Mouse (Mus musculus) heart, adult 11 months (tissue): Measurements from ENCODE around the gene Sync.

Experiments used
- DNase-seq: peaks from one replicate; pipeline ENCODE4 v3.0.0; 2022

Gene Sync

DNA sequence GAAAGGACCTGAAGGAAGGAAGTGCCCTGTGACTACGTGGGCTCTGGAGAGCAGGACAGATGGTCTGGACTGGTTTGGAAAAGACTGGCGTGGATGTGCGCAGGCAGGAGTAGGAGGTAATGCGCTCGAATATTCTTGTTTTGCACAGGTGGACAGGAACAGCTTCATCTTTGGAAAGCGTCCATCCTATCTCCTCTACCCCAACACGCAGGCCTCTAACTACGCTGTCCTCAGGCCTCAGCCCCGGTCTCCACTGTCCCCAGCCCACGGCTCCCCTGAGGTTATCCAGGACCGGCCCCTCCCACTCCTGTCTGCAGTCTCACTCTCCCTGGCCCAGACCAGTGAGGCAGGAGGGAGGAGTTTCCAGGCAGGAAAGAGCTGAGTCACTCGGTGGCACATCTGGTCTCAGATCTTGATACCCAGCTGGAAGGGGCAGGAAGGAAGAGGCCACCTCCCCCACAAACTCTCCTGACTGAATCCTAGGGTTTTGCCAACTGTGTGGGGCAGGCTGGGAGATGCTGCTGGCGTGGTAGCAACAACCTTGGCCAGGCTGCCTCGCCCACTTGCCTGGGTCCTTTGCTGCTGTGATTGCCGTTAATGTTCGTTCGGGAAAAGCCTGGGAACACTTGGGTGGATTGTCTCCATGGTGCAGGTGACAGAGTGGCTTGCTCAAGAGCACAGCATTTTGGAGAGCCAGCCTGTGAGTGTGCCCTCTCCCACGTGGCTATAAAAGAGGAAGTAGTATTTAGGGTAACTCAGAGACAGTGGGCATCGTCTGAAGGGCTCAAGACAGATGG lies 24.0 kb upstream of the Sync start:
- peak; percentile 98 for DNase-seq

DNA sequence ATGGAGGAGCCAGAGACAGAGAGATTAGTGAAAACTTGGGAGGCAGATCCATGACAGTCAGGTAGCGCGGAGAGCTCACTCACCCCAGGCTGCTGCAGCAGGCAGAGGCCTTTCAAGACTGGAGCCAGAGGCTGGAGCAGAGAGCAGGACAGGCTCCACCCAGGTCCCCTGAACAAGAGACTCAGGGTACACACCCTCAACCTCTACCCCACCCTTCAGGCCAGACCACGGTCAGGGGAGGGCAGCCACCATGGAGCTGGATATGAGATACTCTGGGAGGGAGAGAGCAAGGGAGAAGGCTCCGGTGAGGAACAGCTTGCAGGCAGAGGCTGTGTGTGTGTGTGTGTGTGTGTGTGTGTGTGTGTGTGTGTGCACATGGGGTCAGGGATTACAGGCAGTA lies 21.2 kb upstream of the Sync start:
- DNase-seq, result no peak

DNA sequence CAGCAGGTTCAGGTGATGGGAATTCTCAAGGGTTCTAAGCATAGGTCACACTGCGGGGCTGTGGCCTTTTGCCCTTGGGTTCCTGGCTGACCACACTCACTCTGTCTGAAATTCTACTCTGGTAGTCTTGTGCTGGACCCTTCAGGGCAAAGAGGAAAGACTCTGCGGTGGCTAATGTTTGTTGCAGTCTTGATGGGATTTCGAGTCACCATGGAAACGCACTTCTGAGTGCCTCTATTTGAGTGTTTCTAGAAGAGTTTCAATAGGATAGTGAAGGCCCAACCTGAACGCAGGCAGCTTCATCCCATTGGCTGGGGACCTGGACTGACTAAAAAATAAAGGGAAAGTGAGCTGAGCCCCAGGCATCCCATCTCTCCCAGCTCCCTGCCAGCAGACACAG lies 20.6 kb upstream of the Sync start:
- no peak for DNase-seq

DNA sequence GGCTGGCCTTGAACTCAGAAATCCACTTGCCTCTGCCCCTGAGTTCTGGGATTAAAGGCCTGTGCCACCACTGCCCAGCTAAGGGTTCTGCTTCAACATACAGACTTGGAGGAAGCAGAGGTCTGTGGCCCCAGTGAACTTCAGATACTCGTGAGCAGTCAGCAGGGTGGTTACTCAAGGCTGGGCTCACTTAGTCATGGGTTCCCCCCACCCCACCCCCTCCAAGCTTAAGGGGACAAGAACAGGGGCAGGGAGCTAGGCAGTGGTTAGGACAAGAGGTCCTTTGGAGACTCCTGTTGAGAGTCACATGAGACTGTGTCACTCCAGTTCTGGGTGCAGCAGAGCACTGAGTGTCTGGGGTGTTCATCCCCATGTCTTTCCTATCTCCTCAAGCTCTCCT lies 18.7 kb upstream of the Sync start:
- no peak for DNase-seq

DNA sequence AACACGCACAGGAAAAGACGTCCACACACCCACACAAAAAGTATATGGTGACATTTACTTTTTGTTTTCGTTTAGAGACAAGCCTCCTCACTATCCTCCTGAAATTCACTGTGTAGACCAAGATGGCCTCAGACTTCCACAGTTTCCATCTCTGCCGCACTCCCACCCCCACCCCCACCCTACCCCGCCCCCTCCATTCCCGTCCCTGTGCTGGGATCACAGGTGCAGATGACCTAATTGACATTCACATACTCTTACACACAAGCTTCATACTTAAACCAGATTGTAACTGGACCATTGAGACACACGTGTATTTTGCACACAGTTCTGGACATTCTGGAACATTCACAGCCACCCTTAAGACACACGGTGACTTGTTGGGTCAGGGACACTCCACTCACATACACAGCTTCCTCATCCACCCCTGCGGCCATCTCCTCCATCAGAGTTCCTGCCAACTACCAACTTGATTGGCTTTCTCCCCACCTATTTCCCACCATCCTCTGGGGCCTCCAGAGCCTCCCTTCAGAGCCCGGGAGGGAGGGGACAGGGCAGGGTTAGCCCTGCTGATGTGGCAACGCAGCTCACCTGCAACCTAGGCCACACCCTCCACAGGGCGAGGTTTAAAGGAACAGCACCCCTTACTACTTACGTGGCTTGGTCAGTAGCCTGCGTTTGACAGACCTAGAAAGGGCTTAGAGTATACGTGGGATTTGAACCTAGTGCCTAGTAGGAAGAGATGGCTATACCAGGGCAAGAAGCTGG lies 15.2 kb upstream of the Sync start:
- no peak for DNase-seq

DNA sequence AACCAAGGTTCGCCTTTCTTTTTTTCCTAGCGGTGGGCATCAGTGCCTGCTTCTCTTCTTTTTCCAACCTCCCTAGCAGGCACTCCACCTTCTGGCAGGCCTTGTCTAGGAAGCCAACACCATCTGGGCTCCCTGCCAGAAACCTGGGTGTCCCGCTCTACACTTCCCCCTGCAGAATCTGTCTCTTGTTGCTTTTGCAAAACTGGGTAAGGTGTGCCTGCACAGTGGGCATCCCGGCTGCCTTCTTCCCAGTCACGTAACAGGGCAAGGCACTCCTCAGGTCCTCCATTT lies 14.7 kb upstream of the Sync start:
- no peak for DNase-seq

DNA sequence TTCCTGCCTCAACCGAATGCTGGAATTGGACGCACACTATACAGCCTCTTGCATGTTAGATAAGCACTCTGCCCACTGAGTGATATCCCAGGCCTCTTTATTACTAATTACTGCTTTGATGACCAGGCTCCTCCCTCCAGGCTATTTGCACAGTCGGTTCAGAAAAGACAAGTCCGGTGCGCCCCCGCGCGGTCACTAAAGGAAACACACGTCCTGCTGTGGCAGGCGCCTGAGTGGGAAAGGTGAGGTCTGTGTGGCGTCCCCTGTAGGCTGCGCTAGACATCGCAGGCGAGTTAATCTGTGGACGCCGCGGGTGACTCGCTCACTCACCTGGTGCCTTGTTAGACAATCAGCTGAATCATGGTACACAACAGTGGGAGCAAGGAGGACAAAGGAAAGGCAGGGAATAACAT lies 11.0 kb upstream of the Sync start:
- peak; percentile 99 for DNase-seq

DNA sequence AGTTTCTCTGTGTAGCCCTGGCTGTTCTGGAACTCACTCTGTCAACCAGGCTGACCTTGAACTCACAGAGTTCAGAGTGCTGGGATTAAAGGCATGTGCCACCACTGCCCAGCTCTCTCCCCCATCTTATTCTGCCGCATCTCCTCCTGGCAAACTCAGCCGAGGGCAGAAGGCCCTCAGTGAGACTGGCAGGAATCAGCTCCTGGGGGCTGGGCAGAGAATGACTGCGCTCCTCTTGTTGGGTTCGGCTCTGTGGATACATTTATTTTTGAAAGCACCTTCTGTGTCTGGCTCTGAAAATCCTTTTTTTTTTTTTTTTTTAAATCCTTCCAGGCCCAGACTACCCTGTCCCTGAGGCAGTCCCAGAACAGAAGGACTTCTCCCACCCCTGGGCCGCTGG lies 4.6 kb upstream of the Sync start:
- DNase-seq, result no peak

DNA sequence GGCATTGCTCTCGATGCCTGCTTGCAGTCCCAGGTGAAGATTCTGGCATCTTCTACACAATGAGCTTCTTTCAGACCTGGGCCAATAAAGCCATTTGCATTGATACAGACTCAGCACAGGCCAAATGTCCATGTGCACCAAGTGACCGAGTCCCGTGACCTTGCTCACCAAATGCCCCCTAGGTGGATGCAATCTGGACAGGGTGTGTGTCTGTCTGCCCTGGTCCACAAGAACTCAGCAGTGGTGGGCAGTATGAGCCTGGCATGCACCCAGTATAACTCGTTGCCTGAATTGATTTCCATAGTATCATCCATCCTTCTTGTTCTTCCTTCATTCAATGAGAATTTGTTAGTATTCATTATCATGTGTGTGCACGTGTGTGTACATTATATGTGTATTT lies 4.2 kb upstream of the Sync start:
- no peak for DNase-seq

DNA sequence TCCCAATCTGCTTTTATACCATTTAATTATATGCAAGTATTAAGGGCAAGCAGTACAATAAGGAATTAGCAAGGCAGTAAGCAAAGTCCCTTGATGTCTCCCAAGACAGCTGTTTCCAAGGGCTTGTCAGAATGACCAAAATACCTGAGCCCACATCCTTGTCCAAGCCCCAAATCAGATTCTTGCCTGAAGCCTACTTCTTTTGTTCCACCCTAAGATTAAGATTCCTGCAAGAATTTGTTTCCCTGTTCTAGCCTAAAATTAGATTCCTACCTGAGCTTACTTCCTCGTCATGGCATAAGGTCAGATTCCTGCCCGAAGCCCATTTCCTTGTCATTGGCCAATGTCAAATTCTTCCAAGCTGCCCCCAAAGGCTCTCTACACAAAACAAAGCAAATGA lies 2.7 kb upstream of the Sync start:
- DNase-seq, result no peak

DNA sequence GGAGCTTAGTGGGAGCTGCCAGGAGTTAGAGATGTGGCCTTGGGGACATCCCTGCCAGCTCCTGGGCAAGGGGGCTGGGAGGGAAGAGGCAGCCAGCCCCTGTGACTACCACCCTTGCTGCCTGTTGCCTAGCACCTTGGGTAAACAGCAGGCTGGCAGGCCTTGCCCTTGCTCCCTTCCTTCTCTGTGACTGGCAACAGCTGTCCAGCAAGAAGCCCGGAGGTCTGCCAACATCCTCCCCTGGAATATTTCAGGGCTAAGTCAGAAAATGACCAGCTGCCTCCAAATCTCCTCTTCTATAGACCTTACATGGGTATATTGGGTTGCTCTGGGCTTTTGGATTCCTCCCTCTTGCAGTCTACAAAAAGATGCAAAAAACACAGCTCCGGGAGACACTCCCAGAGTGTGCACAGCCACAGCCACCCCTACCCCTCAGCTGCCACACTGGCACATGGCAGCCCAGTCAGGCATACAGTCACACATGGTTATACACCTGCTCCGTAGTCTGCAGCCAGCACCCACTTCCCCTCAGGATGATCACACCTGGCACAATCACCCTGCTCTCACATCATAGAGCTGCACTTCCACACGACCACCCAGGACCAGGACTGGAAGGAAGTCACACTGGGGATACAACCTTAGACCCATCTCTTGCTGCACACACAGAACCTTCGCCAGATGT lies 1.3 kb upstream of the Sync start:
- peak; percentile 95 for DNase-seq

DNA sequence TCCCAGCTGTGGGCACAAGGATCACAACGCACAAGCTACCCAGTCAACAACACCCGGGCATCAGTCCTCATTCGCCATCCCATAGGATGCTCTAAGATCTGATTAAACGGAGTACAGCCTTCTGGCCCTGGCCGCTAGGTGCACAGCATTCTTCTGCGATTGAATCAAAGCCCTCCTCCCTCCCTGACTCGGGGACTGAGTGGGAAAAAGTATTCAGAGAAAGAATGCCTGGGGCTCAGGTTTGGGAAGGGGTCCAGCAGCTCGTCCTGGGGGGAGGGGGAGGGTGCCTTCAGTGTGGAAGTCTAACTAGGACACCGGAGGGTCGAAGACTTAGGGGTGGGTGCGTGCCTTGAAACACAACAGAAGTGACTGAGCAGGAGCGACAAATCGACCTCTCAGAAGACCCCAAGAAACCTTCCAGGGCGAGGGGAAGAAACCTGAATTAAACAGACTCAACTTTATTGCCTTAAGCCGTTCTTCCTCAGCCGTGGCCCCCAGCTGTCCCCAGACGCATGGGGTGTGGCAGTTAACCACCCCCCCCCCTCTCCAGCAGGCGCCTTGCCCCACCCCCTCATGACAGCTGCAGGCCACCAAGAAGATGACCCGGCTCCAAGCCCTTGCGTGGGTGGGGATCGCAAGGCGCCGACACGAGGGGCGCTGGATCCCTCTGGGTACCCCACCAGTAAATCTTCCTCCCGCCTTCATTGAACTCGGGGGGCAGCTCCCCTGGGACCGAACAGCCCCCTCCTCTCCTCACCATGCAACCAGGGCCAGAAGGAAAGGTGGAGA lies 540 bp upstream of the Sync start:
- DNase-seq, result peak; percentile 95

DNA sequence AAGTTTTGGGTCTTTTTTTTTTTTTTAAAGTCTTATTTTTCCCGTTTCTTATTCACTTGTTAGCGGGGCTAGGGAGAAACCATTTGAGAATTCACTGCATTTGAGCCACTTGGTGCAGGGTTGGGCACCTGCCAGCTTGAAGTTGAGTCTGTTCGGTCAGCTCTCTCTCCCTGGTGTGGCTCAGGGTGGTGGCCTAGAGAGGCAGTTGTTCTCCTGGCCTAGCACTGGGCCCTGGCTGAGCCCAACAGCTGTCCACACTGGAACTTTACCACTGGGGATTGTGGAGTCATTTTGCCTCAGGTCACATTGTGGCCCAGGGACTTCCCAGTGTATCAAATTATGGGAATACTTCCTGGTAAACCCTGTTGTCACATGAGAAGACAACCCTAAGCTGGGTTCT lies 650 bp downstream of the Sync start:
- DNase-seq, result peak; percentile 95

DNA sequence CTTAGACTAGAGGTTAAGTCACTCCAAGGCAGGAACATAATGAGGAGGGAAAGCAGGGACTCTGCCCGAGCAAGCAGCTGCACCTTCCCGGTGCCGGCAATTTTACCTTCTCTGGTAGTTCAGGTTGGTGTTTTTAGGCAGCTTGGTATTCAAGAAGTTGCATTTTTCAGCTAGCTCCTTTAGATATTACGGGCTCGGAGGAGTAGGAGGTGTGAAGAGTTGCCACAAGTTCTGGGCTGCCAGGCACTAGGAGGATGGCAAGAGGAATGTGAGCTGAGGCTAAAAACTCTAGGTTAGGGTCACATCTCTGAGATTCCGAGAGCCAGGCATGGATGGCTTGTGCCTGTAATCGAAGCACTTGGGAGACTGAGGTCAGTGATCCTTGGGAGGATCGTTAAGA lies 2.3 kb downstream of the Sync start:
- no peak for DNase-seq

DNA sequence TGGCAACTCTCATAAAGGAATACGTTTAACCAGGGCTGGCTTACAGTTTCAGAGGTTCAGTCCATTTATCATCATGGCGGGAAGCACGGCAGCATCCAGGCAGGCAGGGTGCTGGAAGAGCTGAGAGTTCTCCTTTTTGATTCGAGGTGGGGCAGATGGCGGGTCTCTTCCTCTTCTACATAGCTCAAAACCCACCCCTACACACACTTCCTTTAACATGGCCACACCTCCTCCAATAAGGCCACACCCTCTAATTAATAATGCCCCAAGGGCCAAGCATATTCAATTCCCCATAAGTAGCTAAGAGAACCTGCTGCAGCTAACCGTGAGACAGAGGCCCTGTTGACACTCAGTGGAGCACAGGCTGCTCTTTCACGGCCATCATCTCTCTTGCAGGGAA lies 5.4 kb downstream of the Sync start:
- no peak for DNase-seq

DNA sequence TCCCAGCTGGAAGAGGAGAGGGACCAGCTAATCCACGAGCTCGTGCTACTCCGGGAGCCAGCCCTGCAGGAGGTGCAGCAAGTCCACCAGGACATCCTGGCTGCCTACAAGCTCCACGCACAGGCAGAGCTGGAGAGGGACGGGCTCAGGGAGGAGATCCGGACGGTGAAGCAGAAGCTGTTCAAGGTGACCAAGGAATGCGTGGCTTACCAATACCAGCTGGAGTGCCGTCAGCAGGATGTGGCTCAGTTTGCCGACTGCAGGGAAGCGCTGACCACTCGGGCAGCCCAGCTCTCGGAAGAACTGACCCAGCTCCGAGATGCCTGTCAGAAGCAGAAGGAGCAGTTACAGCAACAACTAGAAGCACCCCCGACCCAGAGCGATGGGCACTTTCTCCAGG lies 6.3 kb downstream of the Sync start:
- DNase-seq, result peak; percentile 91

DNA sequence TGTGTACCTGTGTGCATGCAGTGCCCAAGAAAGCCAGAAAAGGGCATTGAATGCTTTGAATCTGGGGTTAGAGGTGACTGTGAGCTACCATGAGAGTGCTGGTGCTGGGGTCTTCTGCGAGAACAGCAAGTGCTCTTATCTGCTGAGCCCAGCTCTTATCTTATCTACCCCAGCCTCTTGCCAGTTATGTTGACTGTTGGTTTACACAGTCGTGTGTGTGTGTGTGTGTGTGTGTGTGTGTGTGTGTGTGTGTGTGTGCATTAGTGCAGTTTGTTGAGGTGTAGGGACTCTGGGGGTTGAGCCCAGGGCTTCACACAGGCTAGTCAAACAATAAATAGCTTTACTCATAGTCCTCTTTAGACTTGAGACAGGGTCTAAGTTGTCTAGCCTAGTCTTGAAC lies 7.8 kb downstream of the Sync start:
- DNase-seq, result no peak

DNA sequence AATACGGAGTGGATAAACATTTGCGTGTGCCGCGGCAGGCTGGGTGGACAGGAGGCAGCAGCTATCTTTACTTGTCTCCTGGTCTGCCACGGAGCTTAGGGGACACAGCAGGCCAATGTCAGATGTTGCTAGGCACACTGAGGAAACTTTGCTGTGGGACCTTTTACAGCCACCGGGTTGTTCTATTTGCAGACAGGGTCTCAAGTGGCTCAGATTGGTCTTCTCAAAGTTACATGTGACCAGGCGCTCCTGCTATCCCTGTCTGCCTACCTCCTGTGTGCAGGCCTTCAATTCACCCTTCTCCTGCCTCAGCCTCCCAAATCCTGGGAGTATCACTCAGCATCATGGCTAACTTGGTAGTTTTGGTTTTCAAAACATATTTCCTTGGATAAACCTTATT lies 8.6 kb downstream of the Sync start:
- DNase-seq, result no peak

DNA sequence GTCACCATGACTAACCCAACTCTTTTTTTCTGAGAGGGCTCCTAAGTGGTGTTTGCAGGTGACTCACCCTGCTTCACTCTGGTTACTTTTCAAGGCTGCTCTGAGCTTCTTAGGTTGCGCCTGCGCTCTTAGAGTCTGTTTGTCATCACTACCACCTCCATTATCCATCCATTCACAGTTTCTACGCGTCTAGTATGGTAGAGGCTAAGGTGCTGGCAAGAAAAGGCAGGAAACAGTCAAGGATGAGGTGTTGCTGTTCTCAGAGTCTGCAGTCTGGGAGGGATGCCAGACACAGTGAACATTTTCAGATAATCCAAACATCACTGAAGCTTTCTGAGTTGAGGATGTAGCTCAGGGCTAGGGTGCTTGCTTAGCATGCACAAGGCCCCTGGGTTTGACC lies 10.3 kb downstream of the Sync start:
- DNase-seq, result no peak

DNA sequence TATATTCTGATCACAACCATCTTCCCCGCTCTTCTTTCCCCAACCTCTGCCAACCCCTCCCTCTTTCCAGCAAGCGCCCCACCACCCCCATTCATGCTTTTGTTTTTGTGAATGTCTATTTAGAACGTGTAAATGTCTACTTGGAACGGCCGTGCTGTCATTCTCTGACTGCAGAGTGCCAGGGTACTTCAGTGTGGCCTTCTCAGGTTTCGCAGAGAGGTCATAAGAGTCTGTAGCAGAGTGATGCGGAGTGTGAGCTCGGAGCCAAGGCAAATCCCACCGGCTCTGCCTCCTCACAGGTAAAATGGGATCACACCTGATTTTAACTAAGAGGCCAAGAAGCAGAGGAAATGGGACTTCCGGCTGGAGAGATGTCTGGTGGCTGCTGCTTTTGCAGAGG lies 11.7 kb downstream of the Sync start:
- DNase-seq, result no peak

DNA sequence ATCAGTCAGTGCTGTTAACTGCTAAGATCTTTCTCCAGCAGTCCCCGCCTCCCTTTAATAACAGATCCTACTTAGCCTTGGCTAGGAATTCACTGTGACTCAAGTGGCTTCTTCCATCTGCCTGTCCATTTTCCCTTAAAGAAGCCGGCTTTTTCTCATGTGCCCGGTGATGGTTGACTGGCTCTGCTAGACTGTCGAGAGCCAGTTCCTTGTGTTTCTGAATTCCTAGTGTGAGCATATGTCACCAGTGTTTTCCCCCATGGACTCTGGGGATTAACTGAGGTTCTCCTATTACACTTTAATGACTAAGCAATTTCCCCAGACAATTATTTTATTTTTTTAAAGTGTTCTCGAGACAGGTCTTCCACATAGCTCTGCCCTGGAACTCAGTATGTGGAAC lies 16.0 kb downstream of the Sync start:
- no peak for DNase-seq

DNA sequence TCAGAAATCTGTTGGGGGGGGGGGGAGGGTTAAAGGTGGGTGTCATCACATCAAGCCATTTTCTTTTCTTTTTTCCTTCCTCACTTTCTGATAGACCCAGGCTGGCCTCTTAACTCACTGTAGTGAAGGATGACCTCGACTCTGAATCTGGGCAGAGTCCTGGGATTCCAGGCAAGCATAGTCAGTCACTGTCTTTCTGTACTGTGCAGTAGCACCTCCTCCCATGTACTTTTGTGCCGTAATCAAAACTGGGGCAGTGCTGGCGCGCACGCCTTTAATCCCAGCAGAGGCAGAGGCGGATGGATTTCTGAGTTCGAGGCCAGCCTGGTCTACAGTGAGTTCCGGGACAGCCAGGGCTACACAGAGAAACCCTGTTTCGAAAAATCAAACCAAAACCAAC lies 16.4 kb downstream of the Sync start:
- no peak for DNase-seq

DNA sequence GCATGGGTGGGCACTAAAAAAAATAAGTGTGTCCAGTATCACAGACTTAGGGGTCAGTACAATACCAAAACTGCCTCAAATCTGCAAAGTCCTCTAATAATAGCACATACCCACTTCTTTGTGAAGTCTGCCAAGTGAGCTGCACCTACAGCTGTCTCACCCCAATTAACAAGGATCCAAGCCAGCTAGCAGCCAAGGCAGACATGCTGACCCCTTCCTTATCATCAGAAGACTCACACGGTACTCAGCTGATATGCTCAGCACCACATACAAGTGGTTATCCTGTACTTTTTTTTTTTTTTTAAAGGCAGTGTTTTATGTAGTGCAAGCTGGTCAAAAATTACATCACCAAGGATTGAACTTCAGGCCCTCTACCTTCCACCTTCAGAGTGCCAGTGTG lies 16.9 kb downstream of the Sync start:
- DNase-seq, result no peak

DNA sequence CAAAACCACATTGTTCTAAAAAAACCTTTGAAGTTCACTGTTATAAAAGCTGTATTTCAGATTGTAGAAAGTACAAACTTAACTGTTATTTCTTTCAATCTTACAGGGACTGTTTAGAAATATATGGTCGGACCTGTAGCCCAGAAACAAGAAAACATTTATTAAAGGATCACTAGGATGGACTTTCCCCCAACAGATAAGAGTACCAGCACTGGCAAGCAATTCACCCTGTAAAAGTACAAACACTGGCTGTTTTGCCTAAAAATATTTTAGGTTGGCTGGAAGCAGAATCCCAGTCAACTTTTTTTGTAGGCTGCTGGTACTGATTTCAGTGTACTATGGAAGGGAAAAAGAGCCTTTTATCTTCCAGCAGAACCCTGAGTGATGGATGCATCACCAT lies 20.5 kb downstream of the Sync start:
- DNase-seq, result no peak
